Mouse (Mus musculus) embryonic stem cell, embryonic (primary cell): ENCODE data around the gene Zc3h15.
"Not testable (repeated sequence)": the region's sequence is repeated elsewhere in the genome, so short reads cannot be mapped to it uniquely, and the experiment has no call there.

Experiments
- CTCF ChIA-PET, 4 experiments: fragments of 300-600 bp in 2 of 4; fragments of 350-600 bp in 2 of 4; sonication (Branson Sonifier 250); formaldehyde crosslinking; loops; one replicate each; lab custom pipeline; 2022; ENCODE audit warnings: inconsistent platforms in 2 of 4; lab: Charles Lee
- POLR2A ChIA-PET, 4 experiments: fragments of 300-600 bp in 2 of 4; fragments of 350-600 bp in 2 of 4; sonication (Branson Sonifier 250); formaldehyde crosslinking; loops; one replicate each; lab custom pipeline; 2022; ENCODE audit warnings: antibody characterized with exemption in 4 of 4, inconsistent platforms in 1 of 4; lab: Charles Lee

Zc3h15 gene

DNA sequence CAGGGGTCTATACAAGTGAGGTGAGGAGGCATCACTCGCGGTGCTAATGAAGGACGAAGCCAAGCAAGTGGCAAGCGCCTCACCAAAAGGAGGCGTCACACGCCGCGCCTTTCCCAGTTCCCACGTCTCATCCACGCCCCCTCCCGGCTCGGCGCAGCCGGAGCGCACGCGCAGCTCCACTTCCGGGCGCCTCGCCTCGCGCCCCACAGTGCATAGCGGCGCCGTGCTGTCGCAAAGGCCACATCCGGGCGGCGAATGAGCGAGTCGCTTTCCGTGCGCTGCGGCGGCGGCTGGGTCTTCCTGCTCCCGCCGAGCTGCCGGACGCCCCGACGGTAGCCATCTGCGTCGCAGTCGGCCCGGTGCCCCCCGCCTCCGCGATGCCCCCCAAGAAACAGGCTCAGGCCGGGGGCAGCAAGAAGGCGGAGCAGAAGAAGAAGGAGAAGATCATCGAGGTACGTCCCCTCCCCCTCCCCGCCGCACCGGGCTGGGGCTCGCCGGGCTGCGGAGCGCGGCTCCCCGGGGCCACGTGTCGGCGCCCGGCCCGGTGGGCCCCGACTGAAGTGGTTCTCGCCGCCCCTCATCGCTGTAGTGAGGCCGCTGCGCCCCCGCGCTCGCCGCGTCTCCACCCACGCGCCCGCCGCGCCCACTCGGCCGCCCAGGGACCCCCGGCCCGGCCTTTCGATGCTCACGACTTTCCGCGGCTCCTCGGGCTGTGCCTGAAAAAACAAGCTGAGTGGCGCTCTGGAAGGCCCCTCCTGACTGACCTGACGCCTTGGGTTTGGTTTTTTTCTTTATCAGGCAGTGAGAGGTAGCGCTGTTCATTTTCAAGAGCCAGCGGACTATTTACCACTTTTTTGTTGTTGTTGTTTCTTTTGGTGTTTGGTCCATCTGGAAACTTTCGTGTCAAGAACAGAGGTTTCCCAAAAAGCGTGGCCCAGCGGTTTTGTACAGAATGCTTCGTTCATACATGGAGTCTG is at the start of gene Zc3h15:
Gene Zc3h15, plus strand, starts transcription at position 160 of the 977 bp plus-strand sequence.
- CTCF ChIA-PET = interaction anchor here in 3 of 4 experiments (0.6 to 1.0 kb wide), 5 partner anchors 17 to 280 kb away, joined by 3 to 9 read pairs (median 3); no protein-coding TSS in a partner anchor

DNA sequence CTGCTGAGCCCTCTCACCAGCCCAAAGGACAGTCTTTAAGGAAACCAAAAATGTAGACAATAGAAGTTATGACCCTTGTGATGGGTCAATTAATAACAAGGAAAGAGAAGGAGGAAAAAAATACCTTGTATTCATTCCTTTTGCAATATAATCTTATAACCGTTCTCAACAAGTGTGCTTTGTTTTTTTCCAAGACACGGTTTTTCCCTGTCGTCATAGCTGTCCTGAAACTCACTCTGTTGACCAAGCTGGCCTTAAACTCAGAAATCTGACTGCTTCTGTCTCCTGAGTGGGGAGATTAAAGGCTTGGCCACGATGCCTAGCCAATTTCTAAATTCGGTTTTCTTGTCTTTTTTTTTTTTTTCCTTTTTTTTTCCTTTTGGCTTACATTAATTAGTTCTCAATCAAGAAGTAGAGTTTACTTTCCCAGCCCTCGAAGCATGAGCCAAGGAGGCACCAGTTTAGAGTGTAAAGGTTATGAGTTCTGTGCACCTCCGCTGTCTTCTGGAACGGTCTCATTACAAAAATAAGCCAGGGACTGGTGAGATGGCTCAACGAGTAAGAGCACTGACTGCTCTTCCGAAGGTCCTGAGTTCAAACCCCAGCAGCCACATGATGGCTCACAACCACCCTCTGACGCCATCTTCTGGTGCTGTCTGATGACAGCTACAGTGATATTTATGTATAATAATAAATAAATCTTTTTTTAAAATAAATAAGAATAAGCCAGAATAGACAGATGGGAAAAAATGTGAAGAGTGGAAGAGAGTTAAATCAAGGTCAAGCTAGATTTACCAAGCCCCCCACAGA is 23.5 kb upstream of the Zc3h15 start:
- ChIA-PET CTCF (no interaction called here), POLR2A (interaction anchor here in 1 of 4 experiments (1.5 kb wide), 1 partner anchor 23 kb away, joined by 3 read pairs; the partner anchor contains the start of gene Zc3h15)

More for the DNA sequence above, at the start of gene Zc3h15:
- POLR2A ChIA-PET = interaction anchor here (0.5 to 2.1 kb wide), 67 partner anchors 8 to 1006 kb away, joined by 3 to 16 read pairs (median 4); partner anchors contain the start of genes Ctnnd1 (in 1 of the 4), Itgav (in 1 of the 4) and Zswim2 (in 1 of the 4)

DNA sequence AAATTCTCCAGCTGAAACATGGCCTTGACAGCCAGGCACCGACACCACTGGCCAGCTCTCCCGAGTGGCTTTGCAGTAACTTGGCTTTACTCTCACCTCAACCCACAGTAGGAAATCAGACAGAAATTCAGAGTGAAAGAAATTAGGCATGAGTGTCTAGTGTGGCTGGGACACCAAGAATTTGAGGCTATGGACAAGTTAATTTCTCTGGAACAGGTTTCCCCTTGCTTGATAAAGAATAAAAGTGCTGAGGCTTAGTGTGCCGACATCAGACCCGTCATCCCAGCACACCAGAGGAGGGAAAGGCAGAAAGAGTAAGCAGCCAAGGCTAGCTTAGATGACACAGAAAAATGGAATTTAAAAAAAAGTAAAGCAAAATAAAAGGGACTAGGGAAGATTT is 22.7 kb upstream of the Zc3h15 start:
- POLR2A ChIA-PET = interaction anchor here in 1 of 4 experiments (0.5 to 1.5 kb wide), 2 partner anchors 23 to 269 kb away, joined by 3 to 5 read pairs; partner anchors contain the start of gene Zc3h15
- CTCF ChIA-PET = no interaction called here

DNA sequence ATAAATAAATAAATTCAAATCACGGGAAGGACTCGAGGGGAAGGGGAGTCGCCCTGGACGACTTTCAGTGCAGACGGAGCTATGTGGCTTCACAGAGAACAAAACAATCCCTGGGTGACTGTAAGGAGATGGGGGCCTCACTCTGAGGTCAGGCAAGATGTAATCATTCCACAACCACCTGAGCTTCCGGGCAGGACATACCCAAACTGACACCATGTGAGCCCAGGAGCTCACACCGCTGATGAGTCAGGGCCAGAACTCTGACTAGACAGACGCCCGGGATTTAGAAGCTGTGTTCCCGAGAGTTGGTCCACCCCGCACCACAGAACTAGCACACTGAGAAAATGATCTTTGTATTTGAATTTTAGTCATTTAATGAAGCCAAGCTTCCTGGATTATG is 21.4 kb upstream of the Zc3h15 start:
- ChIA-PET CTCF (interaction anchor here in 1 of 4 experiments (0.7 to 0.8 kb wide), 2 partner anchors 25 to 52 kb away, joined by 3 to 4 read pairs; no protein-coding TSS in a partner anchor), POLR2A (interaction anchor here in 1 of 4 experiments (0.9 kb wide), 1 partner anchor 21 kb away, joined by 3 read pairs; the partner anchor contains the start of gene Zc3h15)

DNA sequence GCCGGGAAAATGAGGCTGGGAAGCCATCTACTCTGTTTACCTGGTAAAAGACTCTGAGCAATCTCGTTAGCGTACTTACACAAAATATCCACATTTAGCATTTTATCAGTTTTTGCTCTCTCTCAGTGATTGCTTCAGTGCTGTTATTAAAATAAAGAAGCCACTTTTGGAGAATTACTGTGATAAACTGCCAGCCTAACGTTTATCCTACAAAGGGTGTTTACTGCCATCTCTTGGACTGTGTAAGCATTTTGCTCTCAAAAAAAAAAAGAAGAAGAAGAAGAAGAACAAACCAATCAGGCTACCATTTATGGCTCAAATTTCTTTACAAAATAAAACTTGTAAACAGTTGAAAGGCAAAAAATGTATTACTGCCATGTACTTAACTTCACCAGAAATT is 20.2 kb upstream of the Zc3h15 start:
- ChIA-PET POLR2A (interaction anchor here in 2 of 4 experiments (0.6 to 2.1 kb wide), 2 partner anchors 20 to 930 kb away, joined by 3 to 6 read pairs; partner anchors contain the start of gene Zc3h15 (in 1 of the 2)), CTCF (interaction anchor here in 1 of 4 experiments (0.6 kb wide), 1 partner anchor 25 kb away, joined by 3 read pairs; no protein-coding TSS in a partner anchor)

DNA sequence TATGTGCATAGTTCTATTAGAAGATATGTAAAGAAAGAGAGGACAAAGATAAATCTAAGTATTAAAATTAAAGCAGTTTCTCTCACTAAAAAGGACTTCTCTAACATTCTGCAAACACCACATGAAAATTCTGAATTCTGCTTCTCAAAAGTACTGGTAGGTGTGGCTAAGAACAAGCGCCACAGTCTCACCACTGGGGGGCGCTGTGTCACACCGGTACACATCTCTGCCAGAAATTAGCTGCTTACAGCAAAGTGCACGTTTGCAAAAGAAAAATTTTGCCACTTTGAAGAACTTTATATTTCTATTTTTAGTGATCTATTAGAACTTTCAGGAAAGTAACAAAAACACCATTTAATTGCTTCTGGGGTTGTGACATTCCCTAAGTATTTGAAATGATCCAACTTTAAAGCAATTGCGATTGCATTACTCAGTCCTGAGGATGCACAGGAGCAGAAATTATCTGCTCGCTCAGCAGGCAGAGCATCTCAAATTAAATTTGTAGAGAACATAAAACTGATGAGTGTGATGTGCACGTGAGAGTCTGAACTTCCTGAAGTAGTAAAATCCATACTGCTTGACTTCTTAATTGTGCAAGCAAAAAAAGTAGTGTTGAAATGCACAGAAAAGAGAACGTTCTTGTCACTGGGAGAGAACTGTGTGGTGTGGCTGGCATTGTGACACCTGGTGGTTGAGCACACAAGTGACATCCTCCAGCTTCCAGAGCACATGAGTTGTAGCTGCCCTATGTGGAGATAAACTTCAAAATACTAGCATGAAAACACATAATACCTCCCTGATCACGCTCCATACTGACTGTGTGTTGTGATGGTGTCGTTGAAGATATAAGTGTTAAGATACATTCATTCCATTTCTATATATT is 18.8 kb upstream of the Zc3h15 start:
- ChIA-PET CTCF (interaction anchor here in 3 of 4 experiments (0.6 to 1.6 kb wide), 10 partner anchors 14 to 295 kb away, joined by 3 to 9 read pairs (median 3); partner anchors contain the start of gene Zc3h15 (in 1 of the 3)), POLR2A (interaction anchor here in 2 of 4 experiments (1.5 to 2.1 kb wide), 2 partner anchors 19 to 68 kb away, joined by 3 to 6 read pairs; partner anchors contain the start of gene Zc3h15 (in 1 of the 2))

DNA sequence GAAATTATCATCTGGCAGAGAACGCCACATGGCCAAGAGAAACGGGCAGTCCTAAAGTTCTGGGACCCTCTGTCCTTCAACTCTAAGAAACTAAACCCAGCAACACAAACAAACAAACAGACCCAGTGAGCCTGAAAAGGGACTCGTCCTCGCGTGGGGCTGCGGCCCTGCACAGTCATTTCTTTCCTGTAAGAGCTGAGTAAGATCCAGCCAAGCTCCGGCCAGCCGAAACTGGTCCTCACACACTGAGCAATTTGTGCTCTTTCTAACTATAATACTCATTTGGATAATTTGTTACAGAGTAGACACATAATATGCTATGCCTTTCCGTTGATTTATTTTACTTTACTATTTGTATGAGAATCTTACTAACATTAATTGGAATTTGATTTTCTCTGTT is 17.4 kb upstream of the Zc3h15 start:
- POLR2A ChIA-PET = interaction anchor here in 2 of 4 experiments (2.8 to 3.6 kb wide), 2 partner anchors 18 kb away, joined by 10 to 11 read pairs; partner anchors contain the start of gene Zc3h15 (in 2 of the 2)
- CTCF ChIA-PET = no interaction called here

DNA sequence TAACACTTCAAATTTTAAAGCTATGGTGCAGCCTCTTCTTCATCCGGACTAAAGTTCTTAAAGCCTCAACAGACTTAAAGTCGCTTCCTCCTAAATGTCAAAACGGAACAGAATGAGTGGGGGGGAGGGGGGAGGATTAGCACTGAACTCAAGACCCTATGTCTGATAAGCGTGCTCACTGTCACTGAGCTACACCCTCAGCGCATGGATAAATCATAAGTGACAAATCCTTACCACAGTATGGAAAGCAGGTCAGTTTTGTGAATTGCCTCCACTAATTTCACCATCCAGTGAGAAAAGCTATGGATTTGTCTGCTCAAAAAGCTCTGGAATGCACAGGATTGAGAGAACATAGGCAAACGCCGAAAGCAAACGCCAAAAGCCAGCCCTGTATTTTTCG is 16.7 kb upstream of the Zc3h15 start:
- CTCF ChIA-PET = interaction anchor here in 2 of 4 experiments (0.5 to 0.9 kb wide), 3 partner anchors 16 to 827 kb away, joined by 3 to 6 read pairs (median 4); no protein-coding TSS in a partner anchor
- POLR2A ChIA-PET = interaction anchor here in 2 of 4 experiments (2.8 to 3.6 kb wide), 2 partner anchors 17 kb away, joined by 10 to 11 read pairs; partner anchors contain the start of gene Zc3h15 (in 2 of the 2)

DNA sequence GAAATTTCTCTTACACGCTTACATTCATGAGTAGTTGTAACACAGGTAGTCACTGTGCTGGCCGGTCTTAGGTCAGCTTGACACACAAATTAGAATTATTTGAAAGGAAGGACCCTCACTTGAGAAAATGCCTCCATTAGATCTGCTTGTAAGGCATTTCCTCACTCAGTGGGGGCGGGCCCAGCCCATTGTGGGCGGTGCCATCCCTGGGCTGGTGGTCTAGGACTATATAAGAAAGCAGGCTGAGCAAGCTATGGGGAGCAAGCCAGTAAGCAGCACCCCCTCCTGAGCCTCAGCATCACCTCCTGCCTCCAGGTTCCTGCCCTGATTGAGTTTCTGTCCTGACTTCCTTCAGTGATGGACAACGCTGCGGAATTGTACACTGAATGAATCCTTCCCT is 16.3 kb upstream of the Zc3h15 start:
- CTCF ChIA-PET = interaction anchor here in 2 of 4 experiments (0.5 to 0.9 kb wide), 3 partner anchors 16 to 827 kb away, joined by 3 to 6 read pairs (median 4); no protein-coding TSS in a partner anchor

DNA sequence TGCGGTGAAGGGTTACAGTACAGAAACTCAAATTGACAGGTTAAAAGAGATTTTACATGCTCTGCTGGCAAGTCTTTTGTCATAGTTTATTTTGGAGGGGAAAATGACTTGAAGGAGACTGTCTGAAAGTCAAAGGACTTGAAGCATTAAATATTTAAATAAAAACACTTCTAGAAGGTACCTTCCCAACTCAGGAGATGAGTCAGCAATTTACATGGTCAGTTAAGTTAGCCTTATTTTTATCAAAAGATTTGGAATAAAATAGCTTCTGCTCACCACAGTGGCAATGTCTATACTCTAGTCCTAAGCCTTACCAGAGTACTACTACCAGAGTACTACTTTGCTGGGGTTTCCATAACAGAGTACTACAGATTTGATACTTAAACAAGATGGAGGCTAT is 2.2 kb upstream of the Zc3h15 start:
- ChIA-PET POLR2A (interaction anchor here in 1 of 4 experiments (0.9 kb wide), 1 partner anchor 31 kb away, joined by 3 read pairs; no protein-coding TSS in a partner anchor), CTCF (interaction anchor here in 1 of 4 experiments (0.5 kb wide), 1 partner anchor 31 kb away, joined by 3 read pairs; no protein-coding TSS in a partner anchor)

More for the DNA sequence above, 16.3 kb upstream of the Zc3h15 start:
- POLR2A ChIA-PET = interaction anchor here in 2 of 4 experiments (2.8 to 3.6 kb wide), 2 partner anchors 17 kb away, joined by 10 to 11 read pairs; partner anchors contain the start of gene Zc3h15 (in 2 of the 2)

DNA sequence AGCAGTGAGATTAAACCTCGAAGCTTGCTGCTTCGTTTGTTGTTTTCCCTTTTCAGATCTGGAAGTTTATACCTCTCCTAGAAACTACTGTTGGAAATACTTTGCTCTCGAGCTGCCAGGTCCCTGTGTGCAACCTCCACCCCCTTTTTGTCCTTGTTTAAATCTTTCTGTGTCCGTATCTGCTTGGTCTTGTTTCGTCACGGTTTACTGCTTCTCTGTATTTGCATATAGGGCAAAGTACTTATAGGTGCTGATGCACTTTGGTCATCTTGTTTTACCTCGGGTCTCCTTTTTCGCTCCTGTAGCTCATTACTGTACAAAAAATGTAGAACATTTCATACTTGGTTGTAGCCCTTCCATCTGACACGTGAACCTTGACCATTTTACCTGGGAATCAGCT is 4.7 kb downstream of the Zc3h15 start:
- ChIA-PET CTCF (interaction anchor here in 2 of 4 experiments (0.6 to 1.2 kb wide), 2 partner anchors 24 to 123 kb away, joined by 3 read pairs; no protein-coding TSS in a partner anchor), POLR2A (interaction anchor here in 2 of 4 experiments (1.0 to 3.4 kb wide), 6 partner anchors 10 to 143 kb away, joined by 3 to 10 read pairs (median 4); no protein-coding TSS in a partner anchor)

DNA sequence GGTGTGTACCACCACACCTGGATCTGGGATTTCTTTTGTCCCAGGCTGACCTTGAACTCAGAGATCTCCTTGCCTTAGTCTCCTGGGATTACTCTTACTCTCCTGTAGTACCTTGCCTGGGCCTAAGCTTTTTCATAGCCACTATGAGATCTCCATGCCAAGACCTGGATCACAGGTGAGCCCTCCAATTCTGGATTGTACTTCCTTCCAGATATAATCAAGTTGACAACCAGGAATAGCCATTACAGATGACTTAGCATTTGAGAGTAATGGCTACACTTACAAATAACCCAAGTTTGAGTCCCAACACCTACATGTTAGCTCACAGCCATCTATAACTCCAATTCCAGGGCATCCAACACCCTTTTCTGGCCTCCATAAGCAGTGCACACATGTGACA is 8.4 kb downstream of the Zc3h15 start:
- ChIA-PET CTCF (no interaction called here), POLR2A (interaction anchor here in 3 of 4 experiments (0.7 to 1.4 kb wide), 5 partner anchors 8 to 135 kb away, joined by 3 to 6 read pairs (median 5); partner anchors contain the start of gene Zc3h15 (in 2 of the 3))

DNA sequence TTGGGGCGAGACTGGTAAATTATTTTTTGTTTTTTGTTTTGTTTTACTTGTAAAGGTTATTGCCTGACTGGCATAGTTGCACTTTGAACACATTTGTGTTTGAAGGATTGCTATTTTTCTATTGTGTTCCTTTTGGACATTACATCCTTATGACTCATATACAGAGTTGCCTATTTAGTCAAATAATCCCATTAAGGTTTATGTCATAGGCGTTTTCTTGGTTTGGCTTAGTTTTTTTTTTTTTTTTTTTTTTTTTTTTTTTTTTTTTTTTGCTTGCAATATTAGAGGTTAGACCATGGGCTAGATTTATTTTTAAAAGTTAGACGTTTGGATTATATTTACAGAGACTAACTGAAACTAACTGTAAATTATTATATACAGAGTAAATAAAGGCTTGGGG is 15.0 kb downstream of the Zc3h15 start:
- ChIA-PET CTCF (no interaction called here), POLR2A (interaction anchor here in 1 of 4 experiments (0.9 to 1.3 kb wide), 2 partner anchors 10 to 13 kb away, joined by 4 read pairs; no protein-coding TSS in a partner anchor)

DNA sequence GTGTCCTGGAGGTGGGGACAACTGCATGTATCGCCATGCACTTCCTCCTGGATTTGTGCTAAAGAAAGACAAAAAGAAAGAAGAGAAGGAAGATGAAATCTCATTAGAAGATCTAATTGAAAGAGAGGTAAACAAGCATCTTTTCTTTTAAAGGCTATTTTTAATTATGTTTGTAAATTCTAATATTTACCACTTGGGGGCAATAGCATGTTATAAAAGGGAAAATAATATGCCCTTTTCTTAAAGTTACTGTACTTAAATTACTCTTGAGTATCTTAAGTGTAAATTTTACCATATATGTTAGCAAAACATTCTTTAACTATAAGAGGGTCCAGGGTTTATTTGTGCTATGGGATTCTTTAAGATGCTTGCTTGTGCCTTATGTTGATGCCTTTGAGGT is 15.9 kb downstream of the Zc3h15 start:
- CTCF ChIA-PET = no interaction called here
- POLR2A ChIA-PET = no interaction called here

DNA sequence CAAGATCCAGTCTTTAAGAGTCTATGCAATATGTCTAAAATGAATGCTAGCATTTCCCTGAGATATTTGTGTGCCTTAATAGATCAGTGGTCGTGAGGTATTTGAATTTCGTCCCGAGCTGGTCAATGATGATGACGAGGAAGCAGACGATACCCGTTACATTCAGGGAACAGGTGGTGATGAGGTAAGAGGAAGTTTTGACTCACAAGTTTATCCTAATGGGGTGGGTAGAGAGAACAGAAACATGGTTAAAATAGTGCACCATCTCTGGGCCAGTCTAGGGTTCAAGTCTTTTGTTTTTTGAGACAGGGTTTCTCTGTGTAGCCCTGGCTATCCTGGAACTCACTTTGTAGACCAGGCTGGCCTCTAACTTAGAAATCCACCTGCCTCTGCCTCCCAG is 17.1 kb downstream of the Zc3h15 start:
- ChIA-PET POLR2A (interaction anchor here in 2 of 4 experiments (1.4 to 1.6 kb wide), 3 partner anchors 12 to 32 kb away, joined by 3 to 5 read pairs (median 4); no protein-coding TSS in a partner anchor), CTCF (no interaction called here)

DNA sequence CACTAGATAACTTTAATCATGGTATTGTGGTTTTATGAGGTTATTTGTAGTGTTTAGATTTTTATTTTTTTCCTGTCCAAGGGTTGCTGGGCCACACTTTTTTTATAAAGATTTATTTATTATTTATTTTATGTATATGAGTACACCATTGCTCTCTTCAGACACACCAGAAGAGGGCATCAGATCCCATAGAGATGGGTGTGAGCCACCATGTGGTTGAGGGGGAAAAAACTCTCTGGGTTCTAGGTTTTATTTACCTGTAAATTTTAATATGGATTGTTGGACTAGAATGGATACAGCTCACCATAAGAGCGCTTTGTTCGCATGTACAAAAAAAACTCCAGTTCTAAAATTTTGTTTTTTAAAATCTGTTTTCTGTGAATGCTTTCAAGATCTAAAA is 20.8 kb downstream of the Zc3h15 start:
- CTCF ChIA-PET = not testable (repeated sequence)

More for the DNA sequence above, 20.8 kb downstream of the Zc3h15 start:
- POLR2A ChIA-PET = interaction anchor here in 1 of 4 experiments (1.6 to 2.1 kb wide), 3 partner anchors 9 to 13 kb away, joined by 5 to 6 read pairs (median 5); no protein-coding TSS in a partner anchor
